Mouse (Mus musculus) bone marrow macrophage, adult 2 months (primary cell): Measurements from ENCODE around the gene Homer3.

Source experiments
- CTCF ChIP-seq: IDR thresholded peaks from 2 replicates; pipeline ENCODE4 v1.5.1; 2012; ENCODE audit warnings: low read depth, mild to moderate bottlenecking, low read length, moderate library complexity
- POLR2A ChIP-seq: IDR thresholded peaks from 2 replicates; pipeline ENCODE4 v1.6.1; 2012; ENCODE audit warnings: mild to moderate bottlenecking, low read depth, low read length, borderline replicate concordance

DNA sequence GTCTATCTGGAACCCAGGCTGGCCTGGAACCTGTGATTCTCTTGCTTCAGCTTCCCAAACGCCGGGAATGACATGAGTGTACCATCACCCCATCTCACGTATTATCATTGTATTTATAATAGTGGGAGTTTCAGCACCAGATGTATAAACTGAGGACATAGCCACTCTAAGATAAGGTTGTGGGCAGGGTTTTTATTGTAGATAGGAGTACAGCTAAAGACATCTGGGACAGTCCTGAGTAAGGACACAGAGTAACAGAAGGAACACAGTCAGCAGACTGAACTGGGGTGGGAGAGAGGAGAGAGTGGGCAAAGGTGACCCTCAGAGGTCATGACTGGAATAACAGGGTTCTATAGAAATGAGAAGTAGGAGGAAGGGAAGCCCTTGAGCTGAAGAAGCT, 15.0 kb upstream of the Homer3 start:
- no peak for TF ChIP-seq POLR2A
- TF ChIP-seq CTCF = no peak
